Mouse (Mus musculus) kidney, adult 10 weeks (tissue): ENCODE data around the gene Srp68. TPM values are rescaled to one million over a fixed set of nuclear protein-coding genes. Genes with fewer than 3 reads are reported as not detected.

Experiments used
- polyA plus RNA-seq: library from polyadenylated mRNA; stranded (reverse); fragments of 350-450 nt; fragmentation: Illumina TruSeq; extraction: RNeasy Lipid Tissue Mini Kit (QIAGEN cat#74804); gene quantifications from one replicate; pipeline ENCODE4 v1.2.3, GENCODE M21; 2014; ENCODE audit warnings: low read depth, low replicate concordance

Srp68 gene
- 7.7 TPM for polyA plus RNA-seq

DNA sequence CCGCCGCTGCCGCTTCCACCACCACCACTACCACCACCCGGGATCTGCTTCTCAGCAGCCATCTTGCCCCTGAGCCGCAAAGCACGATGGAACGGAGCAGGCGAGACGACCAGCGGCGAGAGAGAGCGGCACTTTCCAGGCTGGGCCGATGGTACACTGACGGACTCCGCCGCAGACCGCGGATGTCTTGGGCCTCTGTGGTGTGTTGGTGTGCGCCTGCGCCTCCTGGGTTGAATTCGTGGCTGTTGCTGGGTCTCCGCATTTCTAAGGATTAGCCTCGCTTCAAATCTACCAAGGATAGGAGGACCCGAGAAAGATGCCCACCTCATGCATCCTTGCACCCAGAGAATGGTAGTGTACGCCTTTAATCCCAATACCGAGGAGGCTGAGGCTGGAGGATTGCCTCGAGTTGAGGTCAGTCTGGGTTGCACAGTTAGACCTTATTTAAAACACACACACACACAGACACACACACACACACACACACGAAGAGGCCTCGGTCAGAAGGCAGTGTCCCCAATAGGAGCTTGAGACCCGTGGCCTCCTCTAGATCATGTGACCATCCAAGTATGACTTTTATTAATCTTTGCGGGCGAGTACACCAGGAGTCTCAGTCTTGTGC lies at the start of gene Srp68:
Gene Srp68, minus strand, starts transcription at position 173 of the 622 bp plus-strand sequence.

DNA sequence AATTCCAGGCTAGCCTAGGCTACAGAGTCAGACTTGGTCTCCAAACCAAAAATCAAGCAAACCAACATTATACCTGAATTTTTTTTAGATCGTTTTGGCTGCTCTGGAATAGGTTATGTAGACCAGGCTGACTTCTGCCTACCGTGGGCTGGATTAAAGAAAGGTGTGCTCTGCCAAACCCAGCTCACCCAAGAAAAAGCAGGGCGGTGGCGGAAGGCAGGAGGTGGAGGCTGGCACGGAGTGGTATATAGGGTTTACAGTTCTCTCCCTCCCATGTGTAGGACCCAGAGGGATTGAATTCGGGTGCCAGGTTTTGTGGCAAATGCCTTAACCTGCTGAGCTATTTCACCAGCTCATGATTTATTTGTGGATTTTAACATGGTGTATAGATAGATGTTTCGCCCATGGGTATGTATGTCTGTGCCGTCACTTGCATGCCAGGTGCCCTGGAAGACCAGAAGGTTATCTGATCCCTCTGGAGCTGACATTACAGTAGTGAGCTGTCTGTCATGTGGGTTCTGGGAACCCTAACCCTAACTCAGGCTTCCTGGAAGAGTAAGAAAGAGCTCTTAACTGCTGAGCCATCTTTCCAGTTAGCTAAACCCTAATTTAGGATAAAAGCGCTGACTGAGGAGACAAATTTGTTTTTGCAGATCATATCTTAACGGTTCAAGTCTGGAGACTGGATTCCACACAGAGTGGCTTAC lies 33.2 kb upstream of the Srp68 start, which contains the start of gene Exoc7:
Gene Exoc7, minus strand, starts transcription at position 215 of the 707 bp plus-strand sequence.

DNA sequence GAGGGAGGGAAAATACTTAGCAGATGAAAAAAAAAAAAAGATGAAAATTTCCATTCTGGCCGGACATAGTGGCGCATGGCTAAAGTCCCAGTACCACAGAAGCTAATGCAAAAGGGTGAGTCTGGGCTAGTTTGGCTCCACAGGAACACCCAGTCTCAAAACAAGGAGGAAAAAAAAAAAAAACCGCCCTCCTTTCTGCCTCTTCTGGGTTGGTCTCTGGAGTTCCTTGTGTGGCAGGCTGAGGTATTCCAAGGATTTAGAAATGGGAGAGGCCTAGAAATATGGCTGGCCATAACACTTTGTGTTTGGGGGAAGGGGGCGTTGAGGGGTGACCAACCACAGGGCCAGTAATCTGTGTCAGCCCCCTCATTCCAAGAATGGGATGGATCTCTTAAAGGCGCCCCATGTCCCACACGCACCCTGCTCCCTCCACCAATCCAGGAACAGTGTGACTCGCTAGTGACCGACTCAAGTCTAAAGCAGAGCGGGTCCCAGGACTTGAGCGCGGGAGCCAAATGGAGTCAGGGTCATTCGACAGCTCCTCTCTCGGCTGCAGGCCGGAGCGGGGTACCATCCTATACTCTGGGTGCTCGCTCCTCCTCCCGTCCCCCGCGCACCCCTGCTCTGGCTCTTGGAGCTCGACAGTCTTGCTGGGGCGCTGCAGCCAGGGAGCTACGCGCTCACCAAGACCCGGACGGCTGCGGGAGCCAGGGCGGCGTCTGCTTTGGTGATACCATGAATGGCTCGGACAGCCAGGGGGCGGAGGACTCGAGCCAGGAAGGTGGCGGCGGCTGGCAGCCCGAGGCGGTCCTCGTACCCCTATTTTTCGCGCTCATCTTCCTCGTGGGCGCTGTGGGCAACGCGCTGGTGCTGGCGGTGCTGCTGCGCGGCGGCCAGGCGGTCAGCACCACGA lies 7.0 kb upstream of the Srp68 start, which contains the start of gene Galr2:
Gene Galr2, plus strand, starts transcription at position 189 of the 913 bp plus-strand sequence.

DNA sequence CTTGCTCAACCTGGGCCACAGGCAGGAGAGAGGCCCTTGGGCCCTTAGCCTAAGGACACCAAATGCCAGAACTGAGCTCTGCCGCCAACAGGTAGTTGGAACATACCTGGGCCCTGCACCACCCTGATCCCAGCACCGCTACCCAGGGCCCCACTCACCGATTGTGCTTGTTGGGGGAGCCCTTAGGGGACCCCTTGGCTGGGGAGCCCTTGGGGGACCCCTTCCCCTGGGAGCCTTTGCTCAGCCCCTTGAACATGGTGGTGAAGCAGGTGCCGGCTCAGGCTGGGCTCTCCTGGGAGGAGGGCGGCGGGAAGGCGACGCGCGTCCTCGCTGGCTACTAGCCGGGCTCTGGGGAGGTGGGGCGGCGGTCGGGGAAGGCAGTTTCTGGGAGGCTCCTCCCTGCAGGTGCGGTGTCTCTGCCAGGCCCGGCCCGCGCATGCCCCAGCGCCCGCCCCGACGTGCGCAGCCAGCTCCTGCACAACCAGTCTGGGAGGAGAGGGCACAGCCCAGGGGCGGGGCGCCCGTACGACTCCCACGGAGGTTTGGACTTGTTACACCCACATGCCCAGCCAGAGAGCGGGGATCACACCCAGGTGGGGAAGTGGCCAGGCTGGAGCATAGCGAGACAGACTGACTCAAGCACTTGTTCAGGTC lies 36.1 kb downstream of the Srp68 start, which contains the start of gene Evpl:
Gene Evpl, minus strand, starts transcription at position 336 of the 654 bp plus-strand sequence.

DNA sequence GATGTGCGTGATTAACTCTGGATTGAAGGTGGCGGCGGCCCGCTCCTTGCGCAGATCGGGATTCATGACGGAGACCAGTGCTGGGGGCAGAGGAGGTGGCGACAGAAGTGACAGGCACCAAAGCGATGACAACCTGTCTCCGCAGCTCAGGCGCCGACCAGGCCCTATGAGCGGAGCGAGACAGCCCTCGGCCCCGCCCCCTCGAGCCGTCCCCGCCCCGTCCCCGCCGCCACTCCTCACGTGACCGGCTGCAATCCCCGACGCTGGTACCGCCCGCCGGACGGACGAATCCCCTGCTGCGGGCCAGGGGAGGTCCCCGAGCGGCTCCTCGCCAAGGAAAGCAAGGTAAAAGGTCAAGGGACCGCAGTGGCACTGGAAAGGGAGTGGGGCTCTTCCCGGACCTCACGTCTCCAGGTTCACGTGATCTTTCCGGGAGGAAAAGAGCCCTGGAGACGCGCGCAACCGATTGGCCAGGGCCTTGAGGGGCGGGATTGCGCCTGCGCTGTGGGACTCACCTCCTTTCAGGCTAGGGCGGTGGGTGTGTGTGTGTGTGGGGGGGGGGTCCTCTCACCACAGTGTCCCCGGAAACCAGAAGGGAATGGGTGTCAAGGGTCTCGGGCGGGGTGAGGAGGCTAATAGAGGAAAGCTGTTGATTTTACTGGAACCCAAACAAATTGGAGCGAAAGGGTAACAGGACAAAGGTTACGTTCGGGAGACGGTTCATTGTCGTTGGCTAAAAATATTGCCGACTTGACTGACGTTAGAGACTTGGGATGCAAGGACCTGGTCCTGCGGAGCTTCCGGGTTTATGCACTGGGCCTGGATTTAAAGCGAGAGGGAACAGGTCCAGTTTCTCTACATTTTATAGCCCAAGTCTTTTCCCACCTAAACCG lies 75.1 kb downstream of the Srp68 start, which contains the start of the genes Ten1 and Acox1:
Gene Ten1, plus strand, starts transcription at position 217 of the 893 bp plus-strand sequence.
Gene Acox1, minus strand, starts transcription at position 407 of the 893 bp plus-strand sequence.

Other genes with a start within 250 kb of the Srp68 start
- 617 TPM for gene H3f3b, start 246.3 kb downstream of the Srp68 start, polyA plus RNA-seq
- 1.1 TPM for gene Unk, start 243.9 kb downstream of the Srp68 start, polyA plus RNA-seq
- gene Unc13d, start 196.3 kb downstream of the Srp68 start, polyA plus RNA-seq: not detected
- gene Wbp2, start 187.2 kb downstream of the Srp68 start, polyA plus RNA-seq: 27.0 TPM
- gene Trim47, start 147.0 kb downstream of the Srp68 start, polyA plus RNA-seq: not detected
- gene Trim65, start 143.1 kb downstream of the Srp68 start, polyA plus RNA-seq: 5.3 TPM
- 4.2 TPM for gene Mrpl38, start 135.3 kb downstream of the Srp68 start, polyA plus RNA-seq
- 7.5 TPM for gene Fbf1, start 106.1 kb downstream of the Srp68 start, polyA plus RNA-seq
- 0.93 TPM for gene Ten1, start 75.4 kb downstream of the Srp68 start, polyA plus RNA-seq
- gene Acox1, start 75.2 kb downstream of the Srp68 start, polyA plus RNA-seq: 274 TPM
- not detected for gene Evpl, start 36.1 kb downstream of the Srp68 start, polyA plus RNA-seq
- gene Galr2, start 6.7 kb upstream of the Srp68 start, polyA plus RNA-seq: not detected
- 7.0 TPM for gene Exoc7, start 33.0 kb upstream of the Srp68 start, polyA plus RNA-seq
- gene Foxj1, start 61.2 kb upstream of the Srp68 start, polyA plus RNA-seq: not detected
- gene Rnf157, start 138.8 kb upstream of the Srp68 start, polyA plus RNA-seq: 0.36 TPM
- 2.3 TPM for gene Ubald2, start 159.9 kb upstream of the Srp68 start, polyA plus RNA-seq
- gene Qrich2, start 192.0 kb upstream of the Srp68 start, polyA plus RNA-seq: not detected
- gene Prpsap1, start 220.0 kb upstream of the Srp68 start, polyA plus RNA-seq: 17.9 TPM